Mouse (Mus musculus) stomach, embryonic 14.5 days (tissue): ENCODE measurements at regions not wholly inside any gene's neighbourhood (a gene's known extent, or its start where the extent isn't known, plus 50 kb on each side); places are given as distances from the start of the nearest gene placed in this dataset.

Experiments used
- ATAC-seq: fragments of 200-750 bp; cut with Nextera tagmentation; 2 replicates; pipeline ENCODE4 v1.8.0; 2017; ENCODE audit warnings: low read depth, moderate TSS enrichment; ENCODE audit not compliant: insufficient number of reproducible peaks, insufficient read depth, low FRiP score
- H3K27ac ChIP-seq: fragments of 300-500 bp; sonication (generic); 2 replicates; pipeline ENCODE4 v1.5.1; 2014; ENCODE audit warnings: mild to moderate bottlenecking, low read length, moderate library complexity, mixed read lengths
- H3K27me3 ChIP-seq: fragments of 300-500 bp; sonication (generic); 2 replicates; pipeline ENCODE4 v1.6.1; 2014; ENCODE audit warnings: low read length, control low read depth, mixed read lengths; ENCODE audit not compliant: control insufficient read depth, insufficient read depth
- H3K36me3 ChIP-seq: fragments of 300-500 bp; sonication (generic); 2 replicates; pipeline ENCODE4 v1.6.1; 2014; ENCODE audit warnings: mild to moderate bottlenecking, control low read depth, low read length, moderate library complexity, mixed read lengths; ENCODE audit not compliant: control insufficient read depth, insufficient read depth
- H3K4me1 ChIP-seq: fragments of 300-500 bp; sonication (generic); 2 replicates; pipeline ENCODE4 v1.6.1; 2014; ENCODE audit warnings: low read length, control low read depth, mixed read lengths; ENCODE audit not compliant: control insufficient read depth, insufficient read depth
- H3K4me2 ChIP-seq: fragments of 300-500 bp; sonication (generic); replicated peaks from 2 replicates; pipeline ENCODE4 v1.6.1; 2014; ENCODE audit warnings: low read depth, low read length, control low read depth
- H3K4me3 ChIP-seq: fragments of 300-500 bp; sonication (generic); 2 replicates; pipeline ENCODE4 v1.5.1; 2014; ENCODE audit warnings: low read depth, low read length, control low read depth
- H3K9ac ChIP-seq: fragments of 300-500 bp; sonication (generic); replicated peaks from 2 replicates; pipeline ENCODE4 v1.6.1; 2014; ENCODE audit warnings: low read depth, mild to moderate bottlenecking, control low read depth, low read length, moderate library complexity, mixed read lengths
- H3K9me3 ChIP-seq: fragments of 300-500 bp; sonication (generic); 2 replicates; pipeline ENCODE4 v1.6.1; 2016; ENCODE audit warnings: low read depth, low read length, control low read depth; ENCODE audit not compliant: control insufficient read depth
- WGBS: fragments of 180-500 bp; shearing (Covaris S2); extraction: QIAGEN DNeasy Blood & Tissue Kit; methylation state at CpG from one replicate; pipeline ENCODE4 v1.1.7; 2014; 5-methylcytosine and 5-hydroxymethylcytosine counted together

- WGBS, result 82% methylated on average over 4 of the region's 4 CpGs
- Histone ChIP-seq H3K27me3 (no peaks in the 10 kb centered on the region), H3K4me3 (no peak overlapping the region), H3K9ac (no peak overlapping the region), H3K27ac (no peak overlapping the region), H3K36me3 (no peaks in the 10 kb centered on the region), H3K9me3 (no peaks in the 10 kb centered on the region), H3K4me1 (no peaks in the 10 kb centered on the region), H3K4me2 (no peak overlapping the region)
- no peak for ATAC-seq
These were observed 98.6 kb upstream of the Trpm1 start for GRCm38 (mm10) chr7:64054996-64055395.

- no peak overlapping the region for H3K27ac ChIP-seq
- H3K36me3 ChIP-seq, result no peaks in the 10 kb centered on the region
- H3K4me3 ChIP-seq, result no peak overlapping the region
- WGBS, result 65% methylated on average over 12 of the region's 12 CpGs
- ATAC-seq, result no peak
- H3K9me3 ChIP-seq, result no peaks in the 10 kb centered on the region
- H3K27me3 ChIP-seq, result no peaks in the 10 kb centered on the region
- no peak overlapping the region for H3K4me2 ChIP-seq
- peaks cover 5% of the 10 kb centered on the region; the same call in 1 of the 2 replicates for H3K4me1 ChIP-seq
- H3K9ac ChIP-seq, result no peak overlapping the region
These were observed 99.9 kb upstream of the Trpm1 start for GRCm38 (mm10) chr7:64053766-64054165.

- ATAC-seq, result no peak
- H3K27ac ChIP-seq, result no peak overlapping the region
- H3K4me1 ChIP-seq, result peaks cover 6% of the 10 kb centered on the region; the same call in 1 of the 2 replicates
- no peak overlapping the region for H3K9ac ChIP-seq
- H3K9me3 ChIP-seq, result no peaks in the 10 kb centered on the region
- H3K4me2 ChIP-seq, result no peak overlapping the region
- no peaks in the 10 kb centered on the region for H3K36me3 ChIP-seq
- 88% methylated on average over 9 of the region's 9 CpGs for WGBS
- no peaks in the 10 kb centered on the region for H3K27me3 ChIP-seq
- H3K4me3 ChIP-seq, result no peak overlapping the region
These were observed 101.2 kb upstream of the Trpm1 start for GRCm38 (mm10) chr7:64052400-64052799.

GRCm38 (mm10) chr7:64050826-64051401, 102.7 kb upstream of the Trpm1 start:
- Histone ChIP-seq H3K27me3 (no peaks in the 10 kb centered on the region), H3K9me3 (no peaks in the 10 kb centered on the region), H3K27ac (no peak overlapping the region), H3K4me2 (no peak overlapping the region), H3K9ac (no peak overlapping the region), H3K4me3 (no peak overlapping the region), H3K36me3 (no peaks in the 10 kb centered on the region), H3K4me1 (peaks cover 6% of the 10 kb centered on the region; the same call in 1 of the 2 replicates)
- no peak for ATAC-seq
- WGBS, result 79% methylated on average over 3 of the region's 3 CpGs

GRCm38 (mm10) chr7:64050246-64050645, 103.4 kb upstream of the Trpm1 start:
- ATAC-seq, result no peak

GRCm38 (mm10) chr7:64049183-64049965, 104.3 kb upstream of the Trpm1 start:
- H3K9ac ChIP-seq, result peak overlapping the region; percentile 46; the same call in 1 of the 2 replicates

More at GRCm38 (mm10) chr7:64050246-64050645, 103.4 kb upstream of the Trpm1 start:
- H3K27ac ChIP-seq, result no peak overlapping the region
- no peaks in the 10 kb centered on the region for H3K9me3 ChIP-seq
- H3K9ac ChIP-seq, result no peak overlapping the region
- no peak overlapping the region for H3K4me2 ChIP-seq
- no peaks in the 10 kb centered on the region for H3K27me3 ChIP-seq
- WGBS, result 69% methylated on average over 5 of the region's 5 CpGs
- no peaks in the 10 kb centered on the region for H3K36me3 ChIP-seq
- no peak overlapping the region for H3K4me3 ChIP-seq
- H3K4me1 ChIP-seq, result peaks cover 6% of the 10 kb centered on the region; the same call in 1 of the 2 replicates

GRCm38 (mm10) chr7:64048452-64049182, 105.0 kb upstream of the Trpm1 start:
- ATAC-seq, result peak; percentile 86
- H3K4me3 ChIP-seq, result peak overlapping the region; percentile 39
- H3K4me1 ChIP-seq, result peaks cover 6% of the 10 kb centered on the region; the same call in 1 of the 2 replicates
- H3K27me3 ChIP-seq, result no peaks in the 10 kb centered on the region
- H3K9me3 ChIP-seq, result no peaks in the 10 kb centered on the region
- H3K36me3 ChIP-seq, result no peaks in the 10 kb centered on the region
- H3K4me2 ChIP-seq, result peak overlapping the region; percentile 69
- 4% methylated on average over 21 of the region's 21 CpGs for WGBS
- no peak overlapping the region; the same call in 1 of the 2 replicates for H3K27ac ChIP-seq
- H3K9ac ChIP-seq, result peak overlapping the region; percentile 46

More at GRCm38 (mm10) chr7:64049183-64049965, 104.3 kb upstream of the Trpm1 start:
- Histone ChIP-seq H3K9me3 (no peaks in the 10 kb centered on the region), H3K27me3 (no peaks in the 10 kb centered on the region), H3K4me3 (peak overlapping the region; percentile 39; the same call in 1 of the 2 replicates), H3K4me1 (peaks cover 6% of the 10 kb centered on the region; the same call in 1 of the 2 replicates), H3K36me3 (no peaks in the 10 kb centered on the region), H3K4me2 (peak overlapping the region; percentile 69), H3K27ac (no peak overlapping the region; the same call in 1 of the 2 replicates)
- 54% methylated on average over 11 of the region's 11 CpGs for WGBS
- peak; percentile 68; the same call in 1 of the 2 replicates for ATAC-seq

GRCm38 (mm10) chr7:64047831-64048230, 105.8 kb upstream of the Trpm1 start:
- no peak overlapping the region for H3K9ac ChIP-seq
- H3K4me1 ChIP-seq, result peaks cover 6% of the 10 kb centered on the region; the same call in 1 of the 2 replicates
- H3K27ac ChIP-seq, result no peak overlapping the region
- H3K27me3 ChIP-seq, result no peaks in the 10 kb centered on the region
- 81% methylated on average over 4 of the region's 4 CpGs for WGBS
- H3K4me3 ChIP-seq, result no peak overlapping the region
- H3K9me3 ChIP-seq, result no peaks in the 10 kb centered on the region
- H3K36me3 ChIP-seq, result no peaks in the 10 kb centered on the region
- peak overlapping the region; percentile 69; the same call in 1 of the 2 replicates for H3K4me2 ChIP-seq
- ATAC-seq, result no peak
